Comparison of ENCODE assay signal across 8 mouse cellular contexts in genomic region chr4:22357931-22358300, GRCm38 (mm10). TPM values are rescaled to one million over a fixed set of nuclear protein-coding genes. Genes with fewer than 3 reads are reported as not detected.
A peak's percentile ranks its signal among the peaks of the same experiment; 100 is the strongest.
DNase-seq lines count a peak whose midpoint lies in the region; ATAC-seq and TF ChIP-seq lines count a peak whose summit lies in the region.

No protein-coding gene starts in this region.

- TF ChIP-seq CTCF in kidney, adult 2 months (conservative IDR thresholded peaks at IDR 0.05; ENCODE audit: insufficient read depth, insufficient read length, low read depth, low read length): no peak
- TF ChIP-seq CTCF in Patski (IDR thresholded peaks at IDR 0.05): no peak
- TF ChIP-seq CTCF in heart, postnatal 0 days (IDR thresholded peaks at IDR 0.05; ENCODE audit: low read depth): no peak

- H3K4me2 ChIP-seq in heart, postnatal 0 days (ENCODE audit: low read depth, low read length): peak overlapping the region; percentile 69
- peak overlapping the region; percentile 79 for H3K4me2 ChIP-seq in midbrain, embryonic 11.5 days

- peaks cover 7% of the 10 kb centered on the region; the same call in 1 of the 2 replicates for H3K4me1 ChIP-seq in kidney, adult 2 months (ENCODE audit: control insufficient read depth, insufficient read depth, low read length)
- H3K4me1 ChIP-seq in heart, postnatal 0 days (ENCODE audit: control insufficient read depth, insufficient read depth): peaks cover 10% of the 10 kb centered on the region
- H3K4me1 ChIP-seq in midbrain, embryonic 11.5 days (ENCODE audit: control insufficient read depth, insufficient read depth, low read length): peaks cover 2% of the 10 kb centered on the region; the same call in 1 of the 2 replicates

- peak overlapping the region; percentile 79 for H3K9ac ChIP-seq in heart, postnatal 0 days (replicated peaks; ENCODE audit: low read depth, low read length)
- H3K9ac ChIP-seq in midbrain, embryonic 11.5 days (ENCODE audit: low read length): peak overlapping the region; percentile 93

- peak overlapping the region; percentile 97 for H3K27ac ChIP-seq in kidney, adult 2 months (ENCODE audit: insufficient read depth, low read depth, low read length)
- peak overlapping the region; percentile 96 for H3K27ac ChIP-seq in heart, postnatal 0 days (ENCODE audit: low read depth)
- H3K27ac ChIP-seq in midbrain, embryonic 11.5 days (ENCODE audit: low read depth, low read length): peak overlapping the region; percentile 45; the same call in 1 of the 2 replicates

- no peaks in the 10 kb centered on the region for H3K36me3 ChIP-seq in kidney, adult 2 months (ENCODE audit: control insufficient read depth, insufficient read depth, low read length)
- H3K36me3 ChIP-seq in heart, postnatal 0 days (replicated peaks; ENCODE audit: control insufficient read depth, insufficient read depth, low read length): no peaks in the 10 kb centered on the region
- H3K36me3 ChIP-seq in midbrain, embryonic 11.5 days (ENCODE audit: control insufficient read depth, insufficient read depth, low read length): no peaks in the 10 kb centered on the region

- no peaks in the 10 kb centered on the region; the same call in 1 of the 2 replicates for H3K9me3 ChIP-seq in heart, postnatal 0 days (replicated peaks; ENCODE audit: control insufficient read depth, low read length)
- no peaks in the 10 kb centered on the region; the same call in 1 of the 2 replicates for H3K9me3 ChIP-seq in midbrain, embryonic 11.5 days (ENCODE audit: control insufficient read depth, low read length)

- POLR2A ChIA-PET in Patski (lab: Charles Lee): no interaction called here

- DNase-seq in kidney, adult 2 months: no peak
- no peak for DNase-seq in kidney, adult 18-20 months
- peak; percentile 10 for DNase-seq in Patski (ENCODE audit: low read depth, low spot score)
- peak; percentile 26 for DNase-seq in heart, postnatal 0 days (ENCODE audit: low spot score)
- DNase-seq in midbrain, embryonic 11.5 days (ENCODE audit: low spot score, missing footprints): peak; percentile 95
- DNase-seq in spleen, postnatal 10 days (ENCODE audit: low spot score in 2 of 2): no peak
- DNase-seq in frontal cortex, postnatal 36 days (ENCODE audit: low spot score in 2 of 2): no peak
- DNase-seq in spleen, adult 18-20 months: no peak

- CTCF ChIA-PET in Patski (lab: Charles Lee): no interaction called here

- no peaks in the 10 kb centered on the region for H3K27me3 ChIP-seq in kidney, adult 2 months (replicated peaks; ENCODE audit: control insufficient read depth, insufficient read depth, low read length)
- no peaks in the 10 kb centered on the region for H3K27me3 ChIP-seq in Patski
- no peaks in the 10 kb centered on the region for H3K27me3 ChIP-seq in heart, postnatal 0 days (ENCODE audit: control insufficient read depth, insufficient read depth, low read length)
- H3K27me3 ChIP-seq in midbrain, embryonic 11.5 days (ENCODE audit: control insufficient read depth, insufficient read depth, low read length): no peaks in the 10 kb centered on the region

- in situ Hi-C loops in Patski (cut with MboI; ENCODE audit: low pct_unique_long_range_greater_than_20kb): no loop called here

- WGBS in kidney, adult 2 months: 8% methylated on average over 10 of the region's 10 CpGs
- WGBS in heart, postnatal 0 days: 4% methylated on average over 10 of the region's 10 CpGs
- 7% methylated on average over 10 of the region's 10 CpGs for WGBS in midbrain, embryonic 11.5 days

- peak overlapping the region; percentile 85 for H3K4me3 ChIP-seq in kidney, adult 2 months (ENCODE audit: insufficient read depth, low read depth, low read length)
- peak overlapping the region; percentile 84 for H3K4me3 ChIP-seq in heart, postnatal 0 days (ENCODE audit: low read depth, low read length)
- H3K4me3 ChIP-seq in midbrain, embryonic 11.5 days (ENCODE audit: low read depth, low read length): peak overlapping the region; percentile 85

- ATAC-seq in Patski: peak; percentile 57
- peak; percentile 58; the same call in 1 of the 2 replicates for ATAC-seq in heart, postnatal 0 days (ENCODE audit: insufficient read depth, low read depth)
- ATAC-seq in midbrain, embryonic 11.5 days (ENCODE audit: low FRiP score): peak; percentile 58

- TF ChIP-seq POLR2A in kidney, adult 2 months (IDR thresholded peaks at IDR 0.05; ENCODE audit: low read depth, low read length): no peak

- no peak for TF ChIP-seq EP300 in heart, postnatal 0 days (IDR thresholded peaks at IDR 0.05; ENCODE audit: low read depth)

RNA-seq across cellular contexts. Expression of gene Fbxl4, which starts 0.6 kb away (rescaled TPM):
- polyA plus RNA-seq in kidney, adult 2 months (2012; rRNA removed): 22.6 and 23.3 TPM in 2 replicates
- 14.7 TPM for polyA plus RNA-seq in Patski (2021)
- total RNA-seq in heart, postnatal 0 days (2014; rRNA removed; ENCODE audit: low replicate concordance): 18.3 and 26.2 TPM in 2 replicates
- 11.5 and 13.2 TPM in 2 replicates for polyA plus RNA-seq in heart, postnatal 0 days (2015; fragmentation: Nextera tagmentation; extraction: Ambion mirVana)
- 10.1 and 11.0 TPM in 2 replicates for polyA plus RNA-seq in midbrain, embryonic 11.5 days (2014; fragmentation: Nextera tagmentation; extraction: Ambion mirVana)

Comparison
In these comparisons a context has a peak if more than half of its experiments do, and no peak if none do; other contexts are left out.
1. DNase-seq: peak in Patski (single experiment), heart, postnatal 0 days (single experiment) and midbrain, embryonic 11.5 days (single experiment); none in kidney, adult 2 months (single experiment), kidney, adult 18-20 months (single experiment), spleen, postnatal 10 days (0 of 2), frontal cortex, postnatal 36 days (0 of 2) and spleen, adult 18-20 months (0 of 2).
2. H3K27ac ChIP-seq: peak in every context shown above with its lines; median percentile 97 in kidney, adult 2 months; 96 in heart, postnatal 0 days; 45 in midbrain, embryonic 11.5 days.
3. Peak in every context shown above with its lines, with median percentiles within 50 percentile points of each other: H3K4me3 ChIP-seq and ATAC-seq.